Mouse (Mus musculus) E14TG2a.4 (cell line): ENCODE results near the gene Zfp989.
"Not testable (repeated sequence)": the region's sequence is repeated elsewhere in the genome, so short reads cannot be mapped to it uniquely, and the experiment has no call there.

Experiments
- H3K27me3 ChIP-seq: 2 replicates; pipeline ENCODE4 v1.6.1; 2014; ENCODE audit warnings: low read length, control low read depth; ENCODE audit not compliant: insufficient read depth
- H3K36me3 ChIP-seq: 2 replicates; pipeline ENCODE4 v1.6.1; 2014; ENCODE audit warnings: low read length, control low read depth; ENCODE audit not compliant: insufficient read depth
- H3K4me1 ChIP-seq: replicated peaks from 2 replicates; pipeline ENCODE4 v1.6.1; 2014; ENCODE audit warnings: low read depth, low read length, control low read depth
- H3K4me3 ChIP-seq: replicated peaks from 2 replicates; pipeline ENCODE4 v1.5.1; 2014; ENCODE audit warnings: mild to moderate bottlenecking, low read length
- H3K9me3 ChIP-seq: 2 replicates; pipeline ENCODE4 v1.6.1; 2014; ENCODE audit warnings: low read length, control low read depth
- CTCF ChIP-seq: conservative IDR thresholded peaks from 2 replicates; pipeline ENCODE4 v1.5.1; 2014; ENCODE audit warnings: low read length
- NANOG ChIP-seq: IDR thresholded peaks from 2 replicates; pipeline ENCODE4 v1.6.1; 2014; ENCODE audit warnings: borderline replicate concordance, low read length, mixed read lengths
- POU5F1 ChIP-seq: IDR thresholded peaks from 2 replicates; pipeline ENCODE4 v1.6.1; 2014; ENCODE audit warnings: low read length, borderline replicate concordance

Gene Zfp989

GRCm38 (mm10) chr4:146971757-146972156 is at the start of gene Zfp989:
Zfp989 (plus strand) TSS chr4:146971976.
- H3K9me3 ChIP-seq, H3K36me3 ChIP-seq, H3K27me3 ChIP-seq: not testable (repeated sequence)
- Histone ChIP-seq H3K4me3 (peak within 1 kb of the TSS; percentile 77), H3K4me1 (peaks cover 11% of the 10 kb centered on the region)

GRCm38 (mm10) chr4:146932311-146933082 is 39.3 kb upstream of the Zfp989 start:
- peaks cover 14% of the 10 kb centered on the region for H3K4me1 ChIP-seq
- no peaks in the 10 kb centered on the region for H3K27me3 ChIP-seq
- H3K4me3 ChIP-seq = peak overlapping the region; percentile 76
- no peaks in the 10 kb centered on the region for H3K36me3 ChIP-seq
- H3K9me3 ChIP-seq = no peaks in the 10 kb centered on the region
- no peak for TF ChIP-seq POU5F1
- TF ChIP-seq NANOG = no peak
- TF ChIP-seq CTCF = no peak

- not testable (repeated sequence) for H3K4me3 ChIP-seq, H3K9me3 ChIP-seq, H3K36me3 ChIP-seq, H3K4me1 ChIP-seq, H3K27me3 ChIP-seq
These were observed 30.1 kb upstream of the Zfp989 start for GRCm38 (mm10) chr4:146941691-146942090.

GRCm38 (mm10) chr4:146976581-146976980 is 4.8 kb downstream of the Zfp989 start:
- not testable (repeated sequence) for H3K36me3 ChIP-seq, H3K9me3 ChIP-seq, H3K27me3 ChIP-seq
- H3K4me3 ChIP-seq = peak overlapping the region; percentile 58
- H3K4me1 ChIP-seq = peaks cover 11% of the 10 kb centered on the region

- H3K36me3 ChIP-seq, H3K9me3 ChIP-seq, H3K4me1 ChIP-seq, H3K4me3 ChIP-seq, H3K27me3 ChIP-seq: not testable (repeated sequence)
These were observed 46.6 kb downstream of the Zfp989 start for GRCm38 (mm10) chr4:147018400-147018799.

- H3K36me3 ChIP-seq, H3K4me1 ChIP-seq: not testable (repeated sequence)
- H3K4me3 ChIP-seq = peak within 1 kb of the TSS; percentile 64
These were observed 49.8 kb downstream of the Zfp989 start, which contains the start of gene Rex2 for GRCm38 (mm10) chr4:147021550-147021949. Rex2 (plus strand) TSS chr4:147021850.

GRCm38 (mm10) chr4:147026374-147026773 is 54.6 kb downstream of the Zfp989 start:
- H3K4me3 ChIP-seq = 0 out of 2 replicates have a peak overlapping the region, but pooled peaks have one; percentile 30
- not testable (repeated sequence) for H3K36me3 ChIP-seq, H3K4me1 ChIP-seq, H3K27me3 ChIP-seq, H3K9me3 ChIP-seq

More at GRCm38 (mm10) chr4:147021550-147021949, 49.8 kb downstream of the Zfp989 start, which contains the start of gene Rex2:
- H3K9me3 ChIP-seq, H3K27me3 ChIP-seq: not testable (repeated sequence)

GRCm38 (mm10) chr4:147031308-147032036 is 59.7 kb downstream of the Zfp989 start:
- H3K36me3 ChIP-seq, H3K27me3 ChIP-seq, H3K4me3 ChIP-seq, H3K9me3 ChIP-seq, H3K4me1 ChIP-seq: not testable (repeated sequence)
